Mouse (Mus musculus) NIH3T3 (cell line): ENCODE measurements around the gene Fstl4.
A peak's percentile ranks its signal among the peaks of the same experiment; 100 is the strongest.

Source experiments
- DNase-seq: peaks from one replicate; pipeline ENCODE4 v3.0.0-alpha.2; 2012; ENCODE audit warnings: low read depth

Fstl4 gene

GRCm38 (mm10) chr11:52773073-52773472 is 8.6 kb downstream of the Fstl4 start:
- DNase-seq: no peak

- no peak for DNase-seq
These were observed 10.9 kb downstream of the Fstl4 start for GRCm38 (mm10) chr11:52775291-52775690.

GRCm38 (mm10) chr11:52782426-52782825 is 18.0 kb downstream of the Fstl4 start:
- DNase-seq: peak; percentile 17

GRCm38 (mm10) chr11:52794331-52794730 is 29.9 kb downstream of the Fstl4 start:
- DNase-seq: no peak

- DNase-seq: no peak
These were observed 45.1 kb downstream of the Fstl4 start for GRCm38 (mm10) chr11:52809542-52809941.

- DNase-seq: no peak
These were observed 51.6 kb downstream of the Fstl4 start for GRCm38 (mm10) chr11:52816004-52816403.

- DNase-seq: no peak
These were observed 56.0 kb downstream of the Fstl4 start for GRCm38 (mm10) chr11:52820336-52820905.

- no peak for DNase-seq
These were observed 62.2 kb downstream of the Fstl4 start for GRCm38 (mm10) chr11:52826591-52826990.

GRCm38 (mm10) chr11:52831631-52832310 is 67.3 kb downstream of the Fstl4 start:
- no peak for DNase-seq

GRCm38 (mm10) chr11:52832311-52832675 is 67.9 kb downstream of the Fstl4 start:
- no peak for DNase-seq

GRCm38 (mm10) chr11:52848691-52849090 is 84.3 kb downstream of the Fstl4 start:
- DNase-seq: no peak

GRCm38 (mm10) chr11:52850071-52850470 is 85.6 kb downstream of the Fstl4 start:
- no peak for DNase-seq

GRCm38 (mm10) chr11:52872846-52873512 is 108.5 kb downstream of the Fstl4 start:
- no peak for DNase-seq

GRCm38 (mm10) chr11:52875916-52876765 is 111.7 kb downstream of the Fstl4 start:
- DNase-seq: no peak

GRCm38 (mm10) chr11:52877662-52878061 is 113.2 kb downstream of the Fstl4 start:
- DNase-seq: no peak

- DNase-seq: no peak
These were observed 115.5 kb downstream of the Fstl4 start for GRCm38 (mm10) chr11:52879958-52880357.

- no peak for DNase-seq
These were observed 122.3 kb downstream of the Fstl4 start for GRCm38 (mm10) chr11:52886559-52887303.

GRCm38 (mm10) chr11:52888150-52888549 is 123.7 kb downstream of the Fstl4 start:
- DNase-seq: peak; percentile 24

GRCm38 (mm10) chr11:52889527-52889926 is 125.1 kb downstream of the Fstl4 start:
- DNase-seq: no peak

GRCm38 (mm10) chr11:52890156-52890555 is 125.7 kb downstream of the Fstl4 start:
- no peak for DNase-seq

- no peak for DNase-seq
These were observed 139.7 kb downstream of the Fstl4 start for GRCm38 (mm10) chr11:52904101-52904500.

GRCm38 (mm10) chr11:52910788-52911187 is 146.4 kb downstream of the Fstl4 start:
- DNase-seq: no peak
